Mouse (Mus musculus): Measurements from ENCODE around the gene Kiss1r.

DNA sequence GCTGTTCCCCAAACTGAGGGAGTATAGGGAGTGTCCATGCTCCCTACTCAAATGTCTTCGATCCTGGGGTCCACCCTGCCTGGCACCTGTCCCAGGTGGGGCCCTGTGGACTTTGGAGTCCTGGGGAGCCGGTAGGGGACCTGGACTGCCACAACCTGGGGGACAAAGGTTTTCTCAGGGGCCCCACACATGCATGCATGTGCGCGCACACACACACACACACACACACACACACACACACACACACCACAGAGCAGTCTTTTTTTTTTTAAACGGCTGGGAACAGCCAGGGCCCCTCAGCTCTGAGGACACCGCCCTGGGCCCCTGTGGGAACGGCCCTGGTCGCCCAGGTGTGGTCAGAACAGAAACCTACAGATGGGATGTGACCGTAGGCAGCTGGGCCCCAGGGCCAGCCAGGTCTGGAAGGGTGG, 26.7 kb downstream of the Kiss1r start:
- TF ChIP-seq CTCF (IDR thresholded peaks at IDR 0.05; ENCODE audit: borderline replicate concordance, extremely low read depth, insufficient read depth, insufficient read length) (no peak), POLR2A (IDR thresholded peaks at IDR 0.05; ENCODE audit: borderline replicate concordance, extremely low read depth, insufficient read depth, insufficient read length, poor library complexity, severe bottlenecking) (no peak)
